Mouse (Mus musculus): Measurements from ENCODE around the gene Trim44. TPM values are rescaled to one million over a fixed set of nuclear protein-coding genes. Genes with fewer than 3 reads are reported as not detected.

Trim44 gene
- polyA plus RNA-seq, 1 experiment, result 16.5 TPM

DNA sequence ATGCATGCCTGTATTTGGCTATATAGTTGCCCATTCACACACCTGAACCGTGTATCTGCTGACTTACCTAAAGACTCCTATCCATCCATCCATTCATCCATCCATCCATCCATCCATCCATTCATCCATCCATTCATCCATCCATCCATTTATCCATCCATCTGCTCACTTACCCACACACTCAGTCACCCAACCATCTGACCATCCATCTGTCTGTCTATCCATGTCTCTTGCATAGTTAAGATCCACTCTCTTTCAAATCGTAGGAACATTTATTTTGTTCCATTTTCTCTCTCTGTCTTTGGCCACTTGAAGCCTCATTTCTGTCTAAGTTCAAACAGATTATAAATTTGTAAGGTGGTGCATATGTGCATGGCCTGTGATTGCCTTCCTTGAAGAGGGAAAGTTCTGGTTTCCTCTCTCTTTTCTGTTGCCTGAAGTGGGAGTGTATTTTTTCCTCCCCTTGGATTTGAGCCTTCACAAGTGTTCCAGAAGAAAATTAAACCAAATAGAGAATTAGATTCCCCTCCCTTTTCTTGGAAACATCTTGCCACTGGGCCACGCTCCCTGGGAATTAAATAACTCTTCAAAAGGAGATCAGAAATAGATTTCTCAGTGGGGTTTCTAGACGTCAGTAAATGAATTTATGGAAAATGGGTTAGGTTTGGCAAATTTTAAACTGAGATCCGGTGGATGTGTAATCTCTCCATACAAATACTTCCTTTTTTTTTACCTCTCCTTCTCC lies 150.9 kb downstream of the Trim44 start:
- Histone ChIP-seq H3K4me3 (no peak overlapping the region), H3K4me2 (ENCODE audit: low read depth) (no peak overlapping the region), H3K79me2 (ENCODE audit: control insufficient read depth, insufficient read depth) (no peaks in the 10 kb centered on the region), H3K36me3 (ENCODE audit: control insufficient read depth, insufficient read depth) (no peaks in the 10 kb centered on the region), H3K27me3 (ENCODE audit: control insufficient read depth, insufficient read depth, insufficient read length) (no peaks in the 10 kb centered on the region), H3ac (ENCODE audit: control insufficient read depth, insufficient read length) (no peak overlapping the region)
- TF ChIP-seq CEBPB (IDR thresholded peaks at IDR 0.05; ENCODE audit: insufficient read depth, poor library complexity, severe bottlenecking), result no peak
- TF ChIP-seq REST (IDR thresholded peaks at IDR 0.05; ENCODE audit: insufficient read depth, insufficient read length), result no peak
- TF ChIP-seq TCF3 (IDR thresholded peaks at IDR 0.05; ENCODE audit: insufficient read length, low read depth), result no peak
- no peak for TF ChIP-seq E2F4 (IDR thresholded peaks at IDR 0.05; ENCODE audit: insufficient read depth)
- no peak for TF ChIP-seq TCF12 (IDR thresholded peaks at IDR 0.05; ENCODE audit: insufficient read depth, poor library complexity, severe bottlenecking)
- TF ChIP-seq MAX (IDR thresholded peaks at IDR 0.05; ENCODE audit: low read depth), result no peak
- TF ChIP-seq MYOG (IDR thresholded peaks at IDR 0.05; ENCODE audit: control insufficient read depth in 1 of 3, insufficient read depth in 1 of 3, insufficient read length in 2 of 3, low read depth in 2 of 3), result no peak
- no peak for TF ChIP-seq SRF (IDR thresholded peaks at IDR 0.05; ENCODE audit: control insufficient read depth, insufficient read length, low read depth)
- no peak for TF ChIP-seq MYOD1 (IDR thresholded peaks at IDR 0.05; ENCODE audit: control insufficient read depth in 1 of 3, insufficient read length in 2 of 3, low read depth in 2 of 3)
- no peak for TF ChIP-seq POLR2A (IDR thresholded peaks at IDR 0.05; ENCODE audit: insufficient read length, low read depth)
- TF ChIP-seq POLR2AphosphoS2 (IDR thresholded peaks at IDR 0.05; ENCODE audit: insufficient read length, low read depth), result no peak
- no peak for TF ChIP-seq USF1 (IDR thresholded peaks at IDR 0.05; ENCODE audit: low read depth)

DNA sequence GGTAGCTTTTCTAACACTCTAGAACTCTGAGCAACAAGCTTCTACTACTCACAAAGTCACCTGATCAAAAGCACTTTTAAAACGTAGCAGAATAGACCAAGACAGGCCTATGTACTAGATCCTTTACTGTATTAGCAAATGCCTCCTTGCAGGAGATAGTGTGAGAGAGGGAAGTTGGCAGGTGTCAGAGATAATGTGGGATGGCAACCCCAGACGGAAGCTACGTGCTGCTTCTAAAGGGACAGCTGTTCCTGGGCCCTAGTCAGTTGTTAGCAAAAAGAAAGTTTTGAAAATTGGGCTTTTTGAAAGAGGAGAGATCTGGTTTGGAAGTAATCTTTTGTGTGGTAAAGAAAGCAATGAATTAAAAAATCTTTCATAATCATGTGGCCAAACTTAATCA lies 151.5 kb downstream of the Trim44 start:
- H3K79me2 ChIP-seq (ENCODE audit: control insufficient read depth, insufficient read depth), result no peaks in the 10 kb centered on the region
- H3K4me2 ChIP-seq (ENCODE audit: low read depth), result no peak overlapping the region
- H3K36me3 ChIP-seq (ENCODE audit: control insufficient read depth, insufficient read depth), result no peaks in the 10 kb centered on the region
- H3ac ChIP-seq (ENCODE audit: control insufficient read depth, insufficient read length), result no peak overlapping the region
- no peak overlapping the region for H3K4me3 ChIP-seq
- peak in 2 of 3 experiments; percentile 38 to 53 for TF ChIP-seq MYOD1 (IDR thresholded peaks at IDR 0.05; ENCODE audit: control insufficient read depth in 1 of 3, insufficient read length in 2 of 3, low read depth in 2 of 3)
- no peak for TF ChIP-seq TCF3 (IDR thresholded peaks at IDR 0.05; ENCODE audit: insufficient read length, low read depth)
- no peaks in the 10 kb centered on the region for H3K27me3 ChIP-seq (ENCODE audit: control insufficient read depth, insufficient read depth, insufficient read length)

DNA sequence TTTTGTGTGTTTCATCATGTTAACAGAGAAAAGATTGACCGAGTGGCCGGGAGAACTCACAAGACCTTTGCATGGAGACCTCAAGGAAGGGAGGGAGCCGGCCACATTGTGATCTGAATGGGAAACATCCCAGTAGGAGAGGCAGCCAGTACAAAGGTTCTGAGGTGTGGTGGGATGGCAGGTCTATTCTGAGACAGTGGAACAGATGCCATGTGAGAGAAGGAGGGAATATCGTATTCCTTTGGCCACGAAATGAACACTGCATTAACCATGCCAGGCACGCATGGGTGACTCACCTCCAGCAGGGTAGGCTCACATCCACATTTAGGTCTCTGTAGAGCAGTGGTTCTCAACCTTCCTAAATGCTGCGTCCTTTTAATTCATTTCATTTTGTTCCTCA lies 154.4 kb downstream of the Trim44 start:
- H3ac ChIP-seq (ENCODE audit: control insufficient read depth, insufficient read length), result no peak overlapping the region
- no peaks in the 10 kb centered on the region for H3K27me3 ChIP-seq (ENCODE audit: control insufficient read depth, insufficient read depth, insufficient read length)
- no peaks in the 10 kb centered on the region for H3K79me2 ChIP-seq (ENCODE audit: control insufficient read depth, insufficient read depth)
- no peak overlapping the region for H3K4me3 ChIP-seq
- no peaks in the 10 kb centered on the region for H3K36me3 ChIP-seq (ENCODE audit: control insufficient read depth, insufficient read depth)
- no peak for TF ChIP-seq MYOG (IDR thresholded peaks at IDR 0.05; ENCODE audit: control insufficient read depth in 1 of 3, insufficient read depth in 1 of 3, insufficient read length in 2 of 3, low read depth in 2 of 3)
- TF ChIP-seq TCF12 (IDR thresholded peaks at IDR 0.05; ENCODE audit: insufficient read depth, poor library complexity, severe bottlenecking), result no peak
- TF ChIP-seq MYOD1 (IDR thresholded peaks at IDR 0.05; ENCODE audit: control insufficient read depth in 1 of 3, insufficient read length in 2 of 3, low read depth in 2 of 3), result peak in 1 of 3 experiments; percentile 37
- no peak for TF ChIP-seq E2F4 (IDR thresholded peaks at IDR 0.05; ENCODE audit: insufficient read depth)
- peak; percentile 55 for TF ChIP-seq USF1 (IDR thresholded peaks at IDR 0.05; ENCODE audit: low read depth)
- H3K4me2 ChIP-seq (ENCODE audit: low read depth), result no peak overlapping the region

DNA sequence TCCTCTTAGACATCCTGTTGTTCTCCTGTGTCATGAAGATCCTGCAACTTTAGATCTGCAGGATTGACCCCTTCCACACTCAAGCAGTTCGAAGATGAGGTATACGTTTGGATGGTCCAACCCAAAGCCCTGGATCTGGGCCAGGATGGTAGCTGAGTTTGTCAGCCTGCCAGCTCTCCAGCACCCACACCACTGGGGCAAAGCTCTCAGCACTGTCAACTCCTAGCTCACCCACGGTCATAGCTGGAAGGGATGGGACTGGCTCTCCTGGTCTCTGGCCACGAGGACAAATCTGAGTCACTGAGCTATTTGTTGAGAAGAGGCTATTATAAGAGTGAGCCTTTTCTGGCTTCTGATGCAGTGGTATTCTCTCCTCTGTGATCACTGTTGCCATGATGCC lies 155.0 kb downstream of the Trim44 start:
- TF ChIP-seq POLR2A (IDR thresholded peaks at IDR 0.05; ENCODE audit: insufficient read length, low read depth), result no peak
- no peak for TF ChIP-seq CEBPB (IDR thresholded peaks at IDR 0.05; ENCODE audit: insufficient read depth, poor library complexity, severe bottlenecking)
- TF ChIP-seq TCF12 (IDR thresholded peaks at IDR 0.05; ENCODE audit: insufficient read depth, poor library complexity, severe bottlenecking), result no peak
- no peak for TF ChIP-seq MYOG (IDR thresholded peaks at IDR 0.05; ENCODE audit: control insufficient read depth in 1 of 3, insufficient read depth in 1 of 3, insufficient read length in 2 of 3, low read depth in 2 of 3)
- no peak for TF ChIP-seq POLR2AphosphoS2 (IDR thresholded peaks at IDR 0.05; ENCODE audit: insufficient read length, low read depth)
- TF ChIP-seq TCF3 (IDR thresholded peaks at IDR 0.05; ENCODE audit: insufficient read length, low read depth), result no peak
- TF ChIP-seq MAX (IDR thresholded peaks at IDR 0.05; ENCODE audit: low read depth), result no peak
- TF ChIP-seq MYOD1 (IDR thresholded peaks at IDR 0.05; ENCODE audit: control insufficient read depth in 1 of 3, insufficient read length in 2 of 3, low read depth in 2 of 3), result no peak
- no peak for TF ChIP-seq USF1 (IDR thresholded peaks at IDR 0.05; ENCODE audit: low read depth)
- TF ChIP-seq SRF (IDR thresholded peaks at IDR 0.05; ENCODE audit: control insufficient read depth, insufficient read length, low read depth), result no peak
- TF ChIP-seq E2F4 (IDR thresholded peaks at IDR 0.05; ENCODE audit: insufficient read depth), result no peak
- TF ChIP-seq REST (IDR thresholded peaks at IDR 0.05; ENCODE audit: insufficient read depth, insufficient read length), result no peak
- no peak overlapping the region for H3K4me3 ChIP-seq
- H3ac ChIP-seq (ENCODE audit: control insufficient read depth, insufficient read length), result no peak overlapping the region
- H3K79me2 ChIP-seq (ENCODE audit: control insufficient read depth, insufficient read depth), result no peaks in the 10 kb centered on the region
- H3K4me2 ChIP-seq (ENCODE audit: low read depth), result no peak overlapping the region
- H3K27me3 ChIP-seq (ENCODE audit: control insufficient read depth, insufficient read depth, insufficient read length), result no peaks in the 10 kb centered on the region
- no peaks in the 10 kb centered on the region for H3K36me3 ChIP-seq (ENCODE audit: control insufficient read depth, insufficient read depth)

Other genes with a start within 250 kb of the Trim44 start
- 32.1 TPM for gene Ldlrad3, start 221.4 kb downstream of the Trim44 start, polyA plus RNA-seq (2012; fragmentation: generic; extraction: Trizol)
- gene Fjx1, start 44.7 kb upstream of the Trim44 start, polyA plus RNA-seq (2012; fragmentation: generic; extraction: Trizol), result 0.83 TPM
- gene Pamr1, start 142.2 kb upstream of the Trim44 start, polyA plus RNA-seq (2012; fragmentation: generic; extraction: Trizol), result not detected